Mouse (Mus musculus): Measurements from ENCODE around the gene Avil.

- no peak for TF ChIP-seq CTCF (IDR thresholded peaks at IDR 0.05; ENCODE audit: low read depth)
- TF ChIP-seq EP300 (optimal IDR thresholded peaks at IDR 0.05): no peak
Observed at GRCm38 (mm10) chr10:127000529-127000928, at the start of gene Avil.

All from stomach, postnatal 0 days (tissue).